Mouse (Mus musculus): Measurements from ENCODE around the gene Nisch. TPM values are rescaled to one million over a fixed set of nuclear protein-coding genes. Genes with fewer than 3 reads are reported as not detected.

Nisch gene
- polyA plus RNA-seq, 1 experiment from 2014 or later: 413 TPM

GRCm38 (mm10) chr14:31183541-31183940 lies 33.2 kb downstream of the Nisch start:
- H3K4me1 ChIP-seq: peaks cover 10% of the 10 kb centered on the region
- no peaks in the 10 kb centered on the region for H3K9me3 ChIP-seq
- no peak overlapping the region for H3K4me3 ChIP-seq
- ATAC-seq (ENCODE audit: borderline replicate concordance, extremely low read depth, low FRiP score, low TSS enrichment): no peak
- no peak overlapping the region for H3K9ac ChIP-seq
- H3K27me3 ChIP-seq: no peaks in the 10 kb centered on the region
- peak overlapping the region; percentile 11; the same call in 1 of the 2 replicates for H3K27ac ChIP-seq
- H3K4me2 ChIP-seq: no peak overlapping the region
- 76% methylated on average over 5 of the region's 5 CpGs for WGBS
- peaks cover 99% of the 10 kb centered on the region for H3K36me3 ChIP-seq

GRCm38 (mm10) chr14:31182786-31183290 lies 33.9 kb downstream of the Nisch start:
- WGBS: 69% methylated on average over 2 of the region's 2 CpGs
- Histone ChIP-seq H3K27ac (no peak overlapping the region), H3K36me3 (peaks cover 97% of the 10 kb centered on the region), H3K4me1 (peaks cover 10% of the 10 kb centered on the region), H3K9me3 (no peaks in the 10 kb centered on the region), H3K27me3 (no peaks in the 10 kb centered on the region), H3K4me3 (no peak overlapping the region), H3K4me2 (no peak overlapping the region), H3K9ac (no peak overlapping the region)
- no peak; the same call in 1 of the 2 replicates for ATAC-seq (ENCODE audit: borderline replicate concordance, extremely low read depth, low FRiP score, low TSS enrichment)

- Histone ChIP-seq H3K4me1 (peaks cover 10% of the 10 kb centered on the region), H3K9ac (no peak overlapping the region), H3K36me3 (peaks cover 97% of the 10 kb centered on the region), H3K27ac (peak overlapping the region; percentile 42; the same call in 1 of the 2 replicates), H3K4me3 (no peak overlapping the region), H3K9me3 (no peaks in the 10 kb centered on the region), H3K27me3 (no peaks in the 10 kb centered on the region), H3K4me2 (no peak overlapping the region)
- WGBS: 71% methylated on average over 4 of the region's 4 CpGs
- ATAC-seq (ENCODE audit: borderline replicate concordance, extremely low read depth, low FRiP score, low TSS enrichment): no peak
Measured at GRCm38 (mm10) chr14:31181512-31181911, 35.2 kb downstream of the Nisch start.

- H3K9ac ChIP-seq: no peak overlapping the region
- H3K27me3 ChIP-seq: no peaks in the 10 kb centered on the region
- H3K4me2 ChIP-seq: no peak overlapping the region
- H3K4me1 ChIP-seq: peaks cover 10% of the 10 kb centered on the region
- WGBS: 88% methylated on average over 12 of the region's 12 CpGs
- no peak for ATAC-seq (ENCODE audit: borderline replicate concordance, extremely low read depth, low FRiP score, low TSS enrichment)
- H3K4me3 ChIP-seq: no peak overlapping the region
- H3K36me3 ChIP-seq: peaks cover 97% of the 10 kb centered on the region
- no peaks in the 10 kb centered on the region for H3K9me3 ChIP-seq
- H3K27ac ChIP-seq: no peak overlapping the region
Measured at GRCm38 (mm10) chr14:31179677-31180365, 36.9 kb downstream of the Nisch start.

GRCm38 (mm10) chr14:31177715-31178114 lies 39.0 kb downstream of the Nisch start:
- H3K36me3 ChIP-seq: peaks cover 97% of the 10 kb centered on the region
- H3K4me2 ChIP-seq: no peak overlapping the region
- H3K9ac ChIP-seq: no peak overlapping the region
- H3K27ac ChIP-seq: no peak overlapping the region
- no peaks in the 10 kb centered on the region for H3K27me3 ChIP-seq
- WGBS: 89% methylated on average over 5 of the region's 5 CpGs
- H3K9me3 ChIP-seq: no peaks in the 10 kb centered on the region
- peaks cover 13% of the 10 kb centered on the region; the same call in 1 of the 2 replicates for H3K4me1 ChIP-seq
- no peak overlapping the region for H3K4me3 ChIP-seq
- ATAC-seq (ENCODE audit: borderline replicate concordance, extremely low read depth, low FRiP score, low TSS enrichment): no peak

- Histone ChIP-seq H3K36me3 (peaks cover 97% of the 10 kb centered on the region), H3K4me2 (no peak overlapping the region), H3K4me3 (no peak overlapping the region), H3K9ac (no peak overlapping the region), H3K4me1 (peaks cover 12% of the 10 kb centered on the region; the same call in 1 of the 2 replicates), H3K9me3 (no peaks in the 10 kb centered on the region), H3K27me3 (no peaks in the 10 kb centered on the region), H3K27ac (no peak overlapping the region)
- no peak for ATAC-seq (ENCODE audit: borderline replicate concordance, extremely low read depth, low FRiP score, low TSS enrichment)
- 79% methylated on average over 16 of the region's 16 CpGs for WGBS
Measured at GRCm38 (mm10) chr14:31177287-31177686, 39.5 kb downstream of the Nisch start.

- no peak overlapping the region for H3K4me2 ChIP-seq
- H3K36me3 ChIP-seq: peaks cover 87% of the 10 kb centered on the region
- 82% methylated on average over 7 of the region's 7 CpGs for WGBS
- no peaks in the 10 kb centered on the region for H3K27me3 ChIP-seq
- H3K4me1 ChIP-seq: 0 out of 2 replicates have a peak, but pooled peaks cover 7% of the 10 kb centered on the region
- H3K9ac ChIP-seq: no peak overlapping the region
- H3K27ac ChIP-seq: peak overlapping the region; percentile 25; the same call in 1 of the 2 replicates
- no peaks in the 10 kb centered on the region for H3K9me3 ChIP-seq
- H3K4me3 ChIP-seq: no peak overlapping the region
- ATAC-seq (ENCODE audit: borderline replicate concordance, extremely low read depth, low FRiP score, low TSS enrichment): no peak
Measured at GRCm38 (mm10) chr14:31173537-31173936, 43.2 kb downstream of the Nisch start.

GRCm38 (mm10) chr14:31172781-31173455 lies 43.8 kb downstream of the Nisch start:
- Histone ChIP-seq H3K27me3 (no peaks in the 10 kb centered on the region), H3K4me2 (no peak overlapping the region), H3K4me3 (no peak overlapping the region), H3K9ac (no peak overlapping the region), H3K27ac (peak overlapping the region; percentile 45; the same call in 1 of the 2 replicates), H3K9me3 (no peaks in the 10 kb centered on the region), H3K36me3 (peaks cover 82% of the 10 kb centered on the region), H3K4me1 (0 out of 2 replicates have a peak, but pooled peaks cover 7% of the 10 kb centered on the region)
- WGBS: 66% methylated on average over 18 of the region's 18 CpGs
- no peak for ATAC-seq (ENCODE audit: borderline replicate concordance, extremely low read depth, low FRiP score, low TSS enrichment)

GRCm38 (mm10) chr14:31171821-31172220 lies 44.9 kb downstream of the Nisch start:
- Histone ChIP-seq H3K4me1 (0 out of 2 replicates have a peak, but pooled peaks cover 7% of the 10 kb centered on the region), H3K9ac (no peak overlapping the region), H3K36me3 (peaks cover 71% of the 10 kb centered on the region), H3K4me3 (no peak overlapping the region), H3K9me3 (no peaks in the 10 kb centered on the region), H3K4me2 (no peak overlapping the region), H3K27me3 (no peaks in the 10 kb centered on the region), H3K27ac (no peak overlapping the region)
- no peak for ATAC-seq (ENCODE audit: borderline replicate concordance, extremely low read depth, low FRiP score, low TSS enrichment)
- 96% methylated on average over 15 of the region's 15 CpGs for WGBS

GRCm38 (mm10) chr14:31171386-31171785 lies 45.4 kb downstream of the Nisch start:
- no peak overlapping the region for H3K27ac ChIP-seq
- no peaks in the 10 kb centered on the region for H3K27me3 ChIP-seq
- H3K4me1 ChIP-seq: 0 out of 2 replicates have a peak, but pooled peaks cover 7% of the 10 kb centered on the region
- H3K9me3 ChIP-seq: no peaks in the 10 kb centered on the region
- no peak overlapping the region for H3K4me3 ChIP-seq
- H3K9ac ChIP-seq: no peak overlapping the region
- peaks cover 67% of the 10 kb centered on the region for H3K36me3 ChIP-seq
- ATAC-seq (ENCODE audit: borderline replicate concordance, extremely low read depth, low FRiP score, low TSS enrichment): no peak
- WGBS: 86% methylated on average over 11 of the region's 11 CpGs
- no peak overlapping the region for H3K4me2 ChIP-seq

GRCm38 (mm10) chr14:31170963-31171362 lies 45.8 kb downstream of the Nisch start:
- 78% methylated on average over 13 of the region's 13 CpGs for WGBS
- Histone ChIP-seq H3K4me3 (no peak overlapping the region), H3K9ac (no peak overlapping the region), H3K27me3 (no peaks in the 10 kb centered on the region), H3K36me3 (peaks cover 62% of the 10 kb centered on the region), H3K9me3 (no peaks in the 10 kb centered on the region), H3K4me2 (no peak overlapping the region), H3K27ac (no peak overlapping the region), H3K4me1 (0 out of 2 replicates have a peak, but pooled peaks cover 7% of the 10 kb centered on the region)
- ATAC-seq (ENCODE audit: borderline replicate concordance, extremely low read depth, low FRiP score, low TSS enrichment): no peak

GRCm38 (mm10) chr14:31169508-31169907 lies 47.2 kb downstream of the Nisch start:
- H3K36me3 ChIP-seq: peaks cover 48% of the 10 kb centered on the region
- H3K9ac ChIP-seq: no peak overlapping the region
- no peak for ATAC-seq (ENCODE audit: borderline replicate concordance, extremely low read depth, low FRiP score, low TSS enrichment)
- no peak overlapping the region for H3K27ac ChIP-seq
- 69% methylated on average over 6 of the region's 6 CpGs for WGBS
- H3K4me1 ChIP-seq: 0 out of 2 replicates have a peak, but pooled peaks cover 7% of the 10 kb centered on the region
- H3K4me2 ChIP-seq: no peak overlapping the region
- no peaks in the 10 kb centered on the region for H3K9me3 ChIP-seq
- H3K27me3 ChIP-seq: no peaks in the 10 kb centered on the region
- no peak overlapping the region for H3K4me3 ChIP-seq
